Mouse (Mus musculus) thymus, adult 2 months (tissue): ENCODE measurements around the gene Fam168a.

Experiments used
- CTCF ChIP-seq: fragments of 200-500 bp; IDR thresholded peaks from 2 replicates; pipeline ENCODE4 v1.5.1; 2012; ENCODE audit warnings: mild to moderate bottlenecking, control low read depth, low read length, moderate library complexity, borderline replicate concordance; ENCODE audit not compliant: control insufficient read depth, poor library complexity, insufficient read depth; ENCODE audit errors: extremely low read depth
- POLR2A ChIP-seq: fragments of 200-500 bp; IDR thresholded peaks from 2 replicates; pipeline ENCODE4 v1.6.1; 2012; ENCODE audit warnings: mild to moderate bottlenecking, low read length, control low read depth, moderate library complexity; ENCODE audit not compliant: control insufficient read depth, poor library complexity, insufficient read depth; ENCODE audit errors: extremely low read depth

DNA sequence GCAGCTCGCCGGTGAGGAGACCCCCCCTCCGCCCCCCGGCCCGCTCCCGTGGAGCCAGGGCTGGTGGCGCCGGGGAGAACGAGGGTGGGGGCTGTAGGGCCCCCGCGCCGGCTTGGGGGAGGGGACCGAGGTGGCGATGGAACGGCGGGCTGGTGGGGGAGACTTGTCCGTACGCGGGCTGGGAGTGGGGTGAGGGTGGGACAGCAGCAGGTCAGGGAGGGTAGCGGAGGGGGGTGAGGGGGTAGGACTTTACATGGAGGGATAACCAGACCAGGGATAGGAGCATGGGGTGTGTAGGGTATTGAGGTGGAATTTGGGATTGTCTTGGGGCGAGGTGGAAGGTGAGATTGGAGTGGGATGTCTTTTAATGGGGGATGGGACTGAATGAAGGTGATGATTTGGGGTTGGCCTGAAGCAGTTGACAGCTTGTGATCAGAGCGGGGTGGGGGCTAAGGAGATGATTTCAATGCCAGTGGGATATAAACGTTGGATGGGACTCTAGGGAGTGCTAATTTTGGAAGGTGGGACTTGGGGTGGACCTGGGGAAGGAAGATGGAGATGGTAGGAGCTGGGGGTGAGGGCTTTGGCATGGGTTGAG lies 547 bp downstream of the Fam168a start:
- TF ChIP-seq POLR2A (no peak), CTCF (no peak)
